8 mouse cellular contexts compared by ENCODE assay signal in the genomic region with DNA sequence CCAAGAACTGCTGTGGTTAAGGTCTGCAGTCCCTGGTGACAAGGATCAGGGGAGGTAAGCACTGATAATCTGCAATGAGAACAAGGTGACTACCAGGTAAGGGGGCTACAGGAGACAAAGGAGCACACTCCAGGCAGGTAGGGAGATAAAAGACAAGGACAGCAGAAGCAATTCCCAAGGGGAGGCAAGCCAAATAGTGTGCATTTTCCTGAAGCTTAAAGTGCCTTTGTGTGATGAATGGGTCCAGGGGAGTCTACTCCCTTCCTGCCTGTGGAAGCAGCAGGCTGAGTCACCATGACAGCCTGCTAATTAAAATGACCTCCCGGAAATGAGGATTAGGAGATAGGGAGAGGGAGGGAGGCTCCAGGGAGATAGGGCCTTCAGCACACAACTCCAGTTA. TPM values are rescaled to one million over a fixed set of nuclear protein-coding genes. Genes with fewer than 3 reads are reported as not detected.
DNase-seq lines count a peak whose midpoint lies in the region; ATAC-seq lines count a peak whose summit lies in the region.

No protein-coding gene starts in this region.

- WGBS in forebrain, embryonic 12.5 days: 7% methylated on average over 1 of the region's 1 CpGs
- 5% methylated on average over 1 of the region's 1 CpGs for WGBS in intestine, embryonic 15.5 days

- no peak overlapping the region for H3K4me3 ChIP-seq in forebrain, embryonic 12.5 days (replicated peaks)
- no peak overlapping the region for H3K4me3 ChIP-seq in intestine, embryonic 15.5 days (replicated peaks)

- 0 out of 2 replicates have a peak overlapping the region, but pooled peaks have one; percentile 21 for H3K27ac ChIP-seq in forebrain, embryonic 12.5 days
- H3K27ac ChIP-seq in intestine, embryonic 15.5 days: peak overlapping the region; percentile 46

- no peaks in the 10 kb centered on the region for H3K36me3 ChIP-seq in forebrain, embryonic 12.5 days (replicated peaks)
- no peaks in the 10 kb centered on the region for H3K36me3 ChIP-seq in intestine, embryonic 15.5 days

- no peak overlapping the region for H3K9ac ChIP-seq in forebrain, embryonic 12.5 days
- H3K9ac ChIP-seq in intestine, embryonic 15.5 days: no peak overlapping the region

- H3K4me1 ChIP-seq in forebrain, embryonic 12.5 days: peaks cover 6% of the 10 kb centered on the region
- peaks cover 12% of the 10 kb centered on the region for H3K4me1 ChIP-seq in intestine, embryonic 15.5 days (replicated peaks)

- ATAC-seq in forebrain, embryonic 12.5 days (ENCODE audit: low FRiP score): peak; percentile 77; the same call in 1 of the 2 replicates
- ATAC-seq in intestine, embryonic 15.5 days: peak; percentile 88

- DNase-seq in adrenal gland, postnatal 36 days: peak; percentile 9 to 13
- DNase-seq in lung, postnatal 10 days: peak; percentile 24
- no peak for DNase-seq in layer of hippocampus, postnatal 10 days (ENCODE audit: low spot score in 2 of 2)
- no peak for DNase-seq in cerebellum, adult 11-12 months
- DNase-seq in spleen, postnatal 36 days (ENCODE audit: low spot score in 2 of 2): no peak
- DNase-seq in adipocyte (ENCODE audit: low spot score): no peak

- no peak overlapping the region for H3K4me2 ChIP-seq in forebrain, embryonic 12.5 days
- no peak overlapping the region for H3K4me2 ChIP-seq in intestine, embryonic 15.5 days (replicated peaks)

- no peaks in the 10 kb centered on the region for H3K9me3 ChIP-seq in forebrain, embryonic 12.5 days
- no peaks in the 10 kb centered on the region for H3K9me3 ChIP-seq in intestine, embryonic 15.5 days

- H3K27me3 ChIP-seq in forebrain, embryonic 12.5 days: no peaks in the 10 kb centered on the region
- no peaks in the 10 kb centered on the region for H3K27me3 ChIP-seq in intestine, embryonic 15.5 days (replicated peaks)

RNA-seq across cellular contexts. Expression of a gene that starts 56.1 kb away (rescaled TPM):
- 10 to 100 TPM; 10.7 to 10.8 TPM for total RNA-seq in adrenal gland, postnatal 36 days (2021)
- polyA plus RNA-seq in forebrain, embryonic 12.5 days (2016; fragmentation: Nextera tagmentation; extraction: Ambion mirVana): 17.6 and 18.2 TPM in 2 replicates
- 16.5 and 16.8 TPM in 2 replicates for polyA plus RNA-seq in intestine, embryonic 15.5 days (2015; fragmentation: Nextera tagmentation; extraction: Ambion mirVana)
- 1 to 10 TPM; 6.2 to 8.3 TPM for total RNA-seq in layer of hippocampus, postnatal 10 days (2021)

Comparison
In these comparisons a context has a peak if more than half of its experiments do, and no peak if none do; other contexts are left out.
1. DNase-seq: peak in adrenal gland, postnatal 36 days (2 of 2) and lung, postnatal 10 days (single experiment); none in layer of hippocampus, postnatal 10 days (0 of 2), cerebellum, adult 11-12 months (single experiment), spleen, postnatal 36 days (0 of 2) and adipocyte (single experiment).